Mouse (Mus musculus) regulatory T cell (primary cell): ENCODE results near the gene Gm42906.

ENCODE experiments used
- in situ Hi-C: fragments of 300-600 bp; cut with MboI, MseI; formaldehyde crosslinking; loops from one replicate; pipeline ENCODE4 v1.15.1; 2025; ENCODE audit warnings: high pct_unique_total_duplicates

Gene Gm42906

GRCm38 (mm10) chr5:151394690-151395089, 33.3 kb downstream of the Gm42906 start:
- in situ Hi-C loops = no loop called here

DNA sequence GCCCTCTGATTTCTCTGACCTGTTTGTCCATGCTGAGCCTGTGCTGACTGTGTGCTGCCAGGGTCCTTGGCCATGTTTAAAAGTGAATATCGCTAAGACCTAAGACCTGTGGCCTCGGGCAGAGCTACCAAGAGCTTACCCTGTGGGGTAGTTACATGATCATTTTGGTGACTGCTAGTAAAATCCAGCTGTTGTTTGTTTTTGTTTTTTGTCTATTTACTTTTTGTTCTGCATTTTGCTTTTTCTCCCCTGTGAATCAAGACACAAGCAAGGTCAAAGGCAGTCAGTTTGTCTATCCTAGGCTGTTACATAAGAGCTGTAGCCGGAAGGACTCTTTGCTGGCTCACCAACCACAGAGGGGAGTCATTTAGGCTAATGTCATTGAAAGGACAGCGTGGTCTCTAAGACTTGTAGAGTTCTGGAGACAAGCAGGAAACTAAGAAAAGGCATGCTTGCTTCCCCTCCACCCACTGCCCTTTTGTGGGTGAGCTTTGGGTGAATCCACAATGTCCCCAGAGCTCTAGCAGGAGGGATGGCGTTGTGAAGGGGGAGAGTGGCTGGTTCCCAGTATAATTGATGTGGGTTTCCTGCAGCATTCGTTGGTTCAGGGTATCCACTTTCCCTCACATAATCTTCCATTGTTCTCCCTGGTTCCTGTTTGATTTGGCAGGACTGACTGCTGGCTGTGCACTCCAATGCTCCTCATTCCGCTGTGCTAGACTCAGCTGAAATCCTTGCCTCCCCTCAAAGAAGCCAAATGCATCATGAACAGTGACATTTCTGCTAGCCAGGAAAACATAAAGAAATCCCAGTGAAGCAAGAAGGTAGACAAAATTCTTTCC, 33.9 kb downstream of the Gm42906 start:
- in situ Hi-C loops = no loop called here

DNA sequence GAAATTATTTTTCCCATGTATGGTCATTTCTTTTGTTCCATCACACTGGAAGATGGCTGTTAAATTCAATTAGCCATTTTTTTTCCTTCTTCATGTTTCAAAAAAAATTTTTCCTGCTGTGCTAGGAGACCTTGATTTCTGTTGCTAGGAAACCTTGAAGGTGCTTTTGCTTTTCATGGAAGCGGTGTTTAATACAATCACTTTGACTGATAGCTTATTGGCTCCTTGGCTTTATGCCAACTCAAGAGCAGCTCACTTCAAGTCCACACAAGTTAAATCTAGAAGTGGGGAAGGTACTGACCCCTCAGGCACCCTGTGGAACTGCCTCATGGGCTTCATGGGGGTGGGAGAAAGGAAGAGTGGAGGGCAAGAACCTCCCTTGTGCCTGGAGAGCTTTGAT, 38.1 kb downstream of the Gm42906 start:
- in situ Hi-C loops = no loop called here

GRCm38 (mm10) chr5:151379896-151380295, 48.1 kb downstream of the Gm42906 start:
- in situ Hi-C loops = loop anchor here (10.0 kb wide), 1 partner anchor 705 kb away; the partner anchor contains the start of gene Pds5b

DNA sequence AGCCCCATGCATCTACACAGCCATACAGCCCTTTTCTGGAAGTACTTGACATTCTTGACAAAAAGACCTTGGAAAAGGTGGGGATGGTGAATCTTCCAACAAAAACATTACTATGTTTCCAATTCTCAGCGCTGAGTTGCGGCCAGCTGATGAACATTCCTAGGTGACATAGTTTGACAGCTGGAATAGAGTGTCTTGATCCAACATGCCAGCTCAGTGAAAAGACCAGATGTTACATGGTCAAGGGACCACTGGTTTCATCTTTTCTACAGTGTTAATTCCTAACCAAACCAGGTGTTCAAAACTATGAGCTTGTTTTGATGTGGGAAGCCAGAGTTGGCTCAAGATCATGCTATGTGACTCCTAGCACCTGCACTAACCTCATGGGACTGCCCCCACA, 48.8 kb downstream of the Gm42906 start:
- in situ Hi-C loops = loop anchor here (10.0 kb wide), 1 partner anchor 704 kb away; the partner anchor contains the start of gene Pds5b

DNA sequence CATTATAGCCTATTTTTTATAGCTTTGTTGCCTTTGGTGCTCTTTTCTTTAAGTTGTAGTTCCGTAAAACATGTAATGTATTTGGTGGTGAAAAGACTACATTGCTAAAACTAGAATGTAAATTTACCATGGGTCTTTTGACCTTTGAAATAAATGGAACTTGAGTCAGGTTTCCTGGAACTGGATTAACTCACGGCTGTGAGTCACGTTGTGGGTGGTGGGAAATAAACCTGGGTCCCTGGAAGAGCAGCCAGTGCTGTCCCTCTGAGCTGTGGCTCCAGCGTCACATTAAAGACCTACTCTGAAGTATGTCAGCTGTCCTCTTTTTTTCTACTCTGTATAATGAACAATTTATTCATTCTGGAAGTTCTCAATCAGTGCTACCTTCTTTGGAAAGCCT, 51.0 kb downstream of the Gm42906 start:
- in situ Hi-C loops = loop anchor here (10.0 kb wide), 1 partner anchor 702 kb away; the partner anchor contains the start of gene Pds5b

- in situ Hi-C loops = loop anchor here (10.0 kb wide), 1 partner anchor 700 kb away; the partner anchor contains the start of gene Pds5b
These were observed 53.1 kb downstream of the Gm42906 start for GRCm38 (mm10) chr5:151374825-151375224.

DNA sequence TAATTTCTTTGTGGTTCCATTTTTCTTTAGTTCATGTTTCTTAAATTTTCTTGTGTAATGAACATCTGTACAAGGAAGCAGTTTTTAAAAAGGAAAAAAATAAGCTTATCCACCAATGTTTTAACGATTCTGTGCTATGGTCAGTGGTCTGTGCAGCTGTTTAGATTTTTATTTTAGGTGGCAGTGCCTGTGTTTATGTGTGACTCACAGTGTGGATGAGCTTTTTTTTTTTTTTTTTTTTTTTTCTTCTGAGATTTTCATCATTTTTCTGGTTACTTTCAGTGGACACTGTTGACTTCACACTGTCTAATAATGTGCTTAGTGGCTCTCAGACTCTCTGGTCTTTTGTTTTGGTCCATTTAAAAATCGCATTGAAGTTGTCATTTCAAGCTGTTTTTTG, 56.8 kb downstream of the Gm42906 start:
- in situ Hi-C loops = loop anchor here (10.0 kb wide), 1 partner anchor 696 kb away; the partner anchor contains the start of gene Pds5b

DNA sequence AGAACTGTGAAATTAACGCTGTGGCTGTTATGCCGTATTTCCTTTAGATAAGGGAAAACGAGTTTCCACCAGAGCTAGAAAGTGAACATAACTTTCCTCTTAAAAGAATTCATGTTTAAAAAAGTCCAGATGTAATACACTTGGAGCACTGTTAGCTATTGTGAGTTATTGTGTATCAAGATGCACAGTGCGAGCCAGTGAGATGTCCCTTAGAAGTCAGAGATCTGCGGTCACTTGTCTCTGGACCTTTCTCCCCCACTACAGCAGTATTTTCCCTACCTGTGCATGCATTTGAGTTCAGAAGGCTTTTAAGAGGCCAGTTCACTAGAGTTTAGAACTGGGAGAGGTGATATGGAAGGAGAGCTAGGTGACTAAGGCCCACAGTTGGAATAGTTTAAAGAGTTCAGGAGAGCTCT, 58.6 kb downstream of the Gm42906 start:
- in situ Hi-C loops = no loop called here

- in situ Hi-C loops = no loop called here
These were observed 59.4 kb downstream of the Gm42906 start for GRCm38 (mm10) chr5:151368395-151369190.

DNA sequence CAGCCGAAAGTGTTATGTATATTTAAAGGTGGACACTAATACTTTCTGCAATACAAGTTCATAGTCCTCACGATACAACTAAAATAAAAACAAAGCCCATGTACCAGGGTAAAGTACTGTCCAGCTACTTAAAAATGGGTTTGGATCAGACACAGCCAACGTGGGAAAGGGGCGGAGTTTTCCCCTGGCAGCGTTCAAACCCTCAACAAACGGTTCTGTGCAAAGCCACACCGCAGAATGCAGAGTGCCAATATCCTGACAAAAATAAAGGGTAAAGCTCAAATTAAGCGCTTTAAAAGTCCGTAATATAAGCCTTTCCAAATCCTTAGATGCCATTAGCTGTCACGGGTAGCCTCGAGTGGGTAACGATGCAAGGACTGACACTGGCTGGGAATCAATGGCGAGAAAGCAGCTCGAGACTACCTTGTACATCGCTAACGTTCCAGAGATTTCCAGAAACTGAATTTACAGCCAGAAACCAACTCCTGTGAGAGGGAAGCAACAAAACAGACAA, 60.0 kb downstream of the Gm42906 start:
- in situ Hi-C loops = no loop called here

GRCm38 (mm10) chr5:151367317-151367716, 60.6 kb downstream of the Gm42906 start:
- in situ Hi-C loops = no loop called here

DNA sequence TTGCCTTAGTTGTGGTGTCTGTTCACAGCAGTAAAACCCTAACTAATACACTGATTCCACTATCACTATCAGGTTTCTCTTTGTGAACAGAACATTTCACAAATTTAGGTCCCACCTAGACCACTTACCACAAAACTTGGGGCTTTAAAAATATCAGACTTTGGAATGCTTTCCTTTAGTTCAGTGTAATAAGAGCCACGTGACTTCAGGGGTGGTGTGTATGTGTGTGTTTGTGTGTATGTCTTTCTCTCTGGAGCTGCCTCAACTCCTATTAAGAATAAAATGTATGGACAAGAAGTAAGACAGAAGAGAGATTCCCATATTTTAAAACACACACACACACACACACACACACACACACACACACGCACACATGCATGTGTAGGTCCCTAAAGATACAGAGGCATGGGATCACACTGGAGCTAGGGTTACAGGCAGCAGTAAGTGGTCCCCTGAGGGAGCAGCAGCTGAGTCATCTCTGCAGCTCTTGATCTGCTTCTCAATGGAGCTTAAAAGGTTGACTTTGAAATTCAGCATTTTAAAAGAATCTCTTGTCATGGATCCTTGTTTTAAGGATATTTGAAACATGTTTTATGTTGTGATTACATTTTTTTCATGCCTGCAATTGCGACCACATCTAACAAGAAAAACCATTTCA, 64.5 kb downstream of the Gm42906 start:
- in situ Hi-C loops = no loop called here

DNA sequence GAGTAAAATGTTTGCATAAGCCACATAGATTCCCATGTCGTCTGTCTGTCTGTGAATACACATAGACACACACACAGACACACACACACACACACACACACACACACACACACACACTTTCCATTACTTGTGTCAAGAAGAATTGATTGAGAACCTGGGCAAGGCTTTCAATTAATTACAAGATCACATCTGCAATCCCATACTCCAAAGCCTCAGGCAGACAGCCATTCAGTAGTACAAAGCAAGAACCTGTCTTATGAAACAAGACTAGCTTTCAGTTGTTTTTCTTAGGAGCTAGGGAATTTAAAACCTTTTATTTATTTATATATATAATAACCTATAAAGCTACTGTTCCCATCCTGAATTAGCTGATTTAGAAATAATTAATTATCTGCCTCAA, 78.3 kb downstream of the Gm42906 start:
- in situ Hi-C loops = no loop called here

GRCm38 (mm10) chr5:151348418-151348817, 79.5 kb downstream of the Gm42906 start:
- in situ Hi-C loops = no loop called here

GRCm38 (mm10) chr5:151346626-151347025, 81.3 kb downstream of the Gm42906 start:
- in situ Hi-C loops = no loop called here

- in situ Hi-C loops = no loop called here
These were observed 83.2 kb downstream of the Gm42906 start for GRCm38 (mm10) chr5:151344737-151345136.

DNA sequence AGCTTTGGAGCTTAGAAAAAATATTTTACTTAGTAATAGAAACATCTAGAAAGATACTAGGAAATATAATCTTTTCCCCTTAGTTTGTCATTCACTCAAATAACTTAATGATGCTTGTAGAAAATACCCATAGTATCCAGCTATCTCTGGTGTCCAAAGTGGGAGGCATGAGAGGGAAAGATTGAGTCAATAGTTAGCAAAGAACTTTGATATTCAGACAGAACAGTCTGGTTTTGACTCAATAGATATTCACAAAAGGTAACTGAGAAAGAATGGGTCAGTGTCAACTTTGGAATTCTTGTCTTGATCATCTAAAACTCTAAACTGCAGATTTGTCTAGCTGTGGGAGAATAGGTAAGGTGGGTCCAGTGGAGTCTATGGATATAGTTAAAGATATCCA, 94.3 kb downstream of the Gm42906 start:
- in situ Hi-C loops = no loop called here

DNA sequence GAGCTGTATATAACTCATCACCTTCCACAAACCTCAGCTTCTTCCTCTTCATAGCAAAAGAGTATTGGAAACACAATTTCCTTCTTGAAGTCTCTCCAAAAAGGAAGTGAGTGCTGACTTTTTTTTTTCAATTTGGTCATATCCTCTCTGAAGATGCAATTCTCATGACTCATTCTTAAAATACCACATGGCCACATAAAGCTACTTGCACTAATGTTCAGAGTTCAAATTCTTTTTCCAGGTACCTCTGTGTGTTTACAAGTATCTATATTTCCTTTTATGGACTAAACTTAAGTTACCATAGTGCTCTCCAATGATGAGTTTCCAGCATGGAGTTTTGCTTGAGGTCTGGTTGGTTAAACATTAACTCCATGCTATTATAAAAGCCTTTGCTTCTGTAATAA, 94.8 kb downstream of the Gm42906 start:
- in situ Hi-C loops = no loop called here

DNA sequence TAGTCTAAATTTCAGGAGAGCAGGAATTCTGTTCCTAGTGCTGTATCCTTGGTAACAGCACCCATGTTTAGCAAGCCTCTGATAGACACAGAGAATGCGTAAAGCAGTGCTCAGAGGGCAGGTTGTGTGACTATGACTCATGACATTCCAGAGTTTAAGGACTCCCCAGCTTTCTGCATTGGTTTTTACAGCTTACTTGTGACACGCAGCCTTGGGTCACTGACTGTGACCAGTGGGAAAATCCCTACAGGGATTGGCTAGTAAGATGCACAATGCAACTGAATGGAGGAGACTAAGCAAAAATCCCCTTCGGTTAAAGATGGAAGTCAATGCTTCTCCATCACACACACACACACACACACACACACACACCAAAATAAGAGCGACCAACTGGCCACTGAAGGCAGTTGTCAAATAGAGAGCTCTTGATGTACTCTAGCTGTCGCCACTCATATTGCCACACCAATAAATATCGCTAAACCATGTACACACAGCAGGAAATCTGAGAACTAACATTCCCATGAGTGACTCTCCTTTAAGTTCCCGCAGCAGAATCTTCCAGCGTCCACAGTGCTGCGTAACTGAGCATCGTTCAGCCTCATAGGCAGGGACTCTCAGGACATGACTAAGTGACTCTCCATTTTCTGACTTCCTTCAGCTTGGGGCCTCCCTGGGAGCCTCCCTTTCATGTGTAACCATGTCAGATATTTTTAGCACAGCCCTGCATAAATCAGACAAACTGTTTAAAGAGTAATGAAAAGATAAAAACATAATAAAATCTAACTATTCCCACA, 112.0 kb downstream of the Gm42906 start:
- in situ Hi-C loops = no loop called here

- in situ Hi-C loops = no loop called here
These were observed 127.7 kb downstream of the Gm42906 start for GRCm38 (mm10) chr5:151300286-151300685.
